Mouse (Mus musculus) embryonic fibroblast, embryonic 13.5 days (primary cell): ENCODE data around the gene Olfr1177-ps. TPM values are rescaled to one million over a fixed set of nuclear protein-coding genes. Genes with fewer than 3 reads are reported as not detected.

Source experiments
- H3K27ac ChIP-seq: 2 replicates; pipeline ENCODE4 v1.5.1; 2012; ENCODE audit warnings: low read length, control low read depth, inconsistent platforms; ENCODE audit not compliant: insufficient read depth
- H3K4me1 ChIP-seq: 2 replicates; pipeline ENCODE4 v1.6.1; 2011; ENCODE audit warnings: low read length; ENCODE audit not compliant: control insufficient read depth, insufficient read depth
- H3K4me3 ChIP-seq: 2 replicates; pipeline ENCODE4 v1.5.1; 2011; ENCODE audit warnings: mild to moderate bottlenecking, control low read depth, low read length; ENCODE audit not compliant: insufficient read depth
- CTCF ChIP-seq: IDR thresholded peaks from 2 replicates; pipeline ENCODE4 v1.5.1; 2011; ENCODE audit warnings: mild to moderate bottlenecking, control low read depth, low read length, moderate library complexity, borderline replicate concordance; ENCODE audit not compliant: insufficient read depth
- POLR2A ChIP-seq: IDR thresholded peaks from 2 replicates; pipeline ENCODE4 v1.6.1; 2011; ENCODE audit warnings: low read depth, mild to moderate bottlenecking, control low read depth, low read length, moderate library complexity
- polyA plus RNA-seq: library from polyadenylated mRNA; stranded (reverse); fragments of >200 nt; gene quantifications from 2 replicates; pipeline ENCODE4 v1.2.4, GENCODE M21; 2011; ENCODE audit warnings: low read depth; ENCODE audit not compliant: missing spikeins, insufficient read length

The Olfr1177-ps gene
- not detected in 2 replicates for polyA plus RNA-seq

- no peak within 1 kb of the TSS for H3K4me3 ChIP-seq
- TF ChIP-seq CTCF = no peak
- no peak for TF ChIP-seq POLR2A
- H3K4me1 ChIP-seq = no peaks in the 10 kb centered on the region
- H3K27ac ChIP-seq = no peak within 1 kb of the TSS
Measured at GRCm38 (mm10) chr2:88346392-88346791, at the start of gene Olfr1177-ps. Gene Olfr1177-ps (minus strand): TSS chr2:88346492.

GRCm38 (mm10) chr2:88386762-88387161 is 40.5 kb upstream of the Olfr1177-ps start, which contains the start of gene Olfr1178:
Gene Olfr1178 (plus strand): TSS chr2:88387062.
- Histone ChIP-seq H3K4me3 (no peak within 1 kb of the TSS), H3K4me1 (no peaks in the 10 kb centered on the region), H3K27ac (no peak within 1 kb of the TSS)
- TF ChIP-seq CTCF (no peak), POLR2A (no peak)

- no peak overlapping the region for H3K4me3 ChIP-seq
- H3K27ac ChIP-seq = no peak overlapping the region
- no peaks in the 10 kb centered on the region for H3K4me1 ChIP-seq
- TF ChIP-seq CTCF = no peak
- no peak for TF ChIP-seq POLR2A
Measured at GRCm38 (mm10) chr2:88356304-88356703, 10.0 kb upstream of the Olfr1177-ps start.

- Histone ChIP-seq H3K4me3 (no peak within 1 kb of the TSS), H3K4me1 (no peaks in the 10 kb centered on the region), H3K27ac (no peak within 1 kb of the TSS)
- TF ChIP-seq POLR2A (no peak), CTCF (no peak)
Measured at GRCm38 (mm10) chr2:88336421-88336820, 9.9 kb downstream of the Olfr1177-ps start, which contains the start of gene Olfr1176. Gene Olfr1176 (plus strand): TSS chr2:88336721.

GRCm38 (mm10) chr2:88327115-88327514 is 19.2 kb downstream of the Olfr1177-ps start, which contains the start of gene Olfr1175-ps:
Gene Olfr1175-ps (minus strand): TSS chr2:88327215.
- Histone ChIP-seq H3K4me3 (no peak within 1 kb of the TSS), H3K27ac (no peak within 1 kb of the TSS), H3K4me1 (no peaks in the 10 kb centered on the region)
- no peak for TF ChIP-seq CTCF
- no peak for TF ChIP-seq POLR2A

- Histone ChIP-seq H3K4me1 (no peaks in the 10 kb centered on the region), H3K4me3 (no peak within 1 kb of the TSS), H3K27ac (no peak within 1 kb of the TSS)
- TF ChIP-seq CTCF = no peak
- no peak for TF ChIP-seq POLR2A
Measured at GRCm38 (mm10) chr2:88315035-88315434, 31.3 kb downstream of the Olfr1177-ps start, which contains the start of gene Olfr1174-ps. Gene Olfr1174-ps (minus strand): TSS chr2:88315135.

Other genes starting within 250 kb of the Olfr1177-ps start
- not detected in 2 replicates for gene Olfr1166, start 218.2 kb downstream of the Olfr1177-ps start, polyA plus RNA-seq
- not detected in 2 replicates for gene Olfr1167, start 191.3 kb downstream of the Olfr1177-ps start, polyA plus RNA-seq
- not detected in 2 replicates for gene Olfr1168, start 164.6 kb downstream of the Olfr1177-ps start, polyA plus RNA-seq
- not detected in 2 replicates for gene Olfr1170, start 118.2 kb downstream of the Olfr1177-ps start, polyA plus RNA-seq
- not detected in 2 replicates for gene Olfr1173, start 66.6 kb downstream of the Olfr1177-ps start, polyA plus RNA-seq
- gene Olfr1174-ps, start 31.4 kb downstream of the Olfr1177-ps start, polyA plus RNA-seq = not detected in 2 replicates
- gene Olfr1175-ps, start 19.3 kb downstream of the Olfr1177-ps start, polyA plus RNA-seq = not detected in 2 replicates
- not detected in 2 replicates for gene Olfr1176, start 9.8 kb downstream of the Olfr1177-ps start, polyA plus RNA-seq
- gene Olfr1178, start 40.6 kb upstream of the Olfr1177-ps start, polyA plus RNA-seq = not detected in 2 replicates
- not detected in 2 replicates for gene Olfr1179, start 60.0 kb upstream of the Olfr1177-ps start, polyA plus RNA-seq
- gene Olfr1180, start 72.7 kb upstream of the Olfr1177-ps start, polyA plus RNA-seq = not detected in 2 replicates
- not detected in 2 replicates for gene Olfr1181, start 79.7 kb upstream of the Olfr1177-ps start, polyA plus RNA-seq
- gene Gm13757, start 102.6 kb upstream of the Olfr1177-ps start, polyA plus RNA-seq = not detected in 2 replicates
- not detected in 2 replicates for gene Olfr1183, start 108.4 kb upstream of the Olfr1177-ps start, polyA plus RNA-seq
- gene Olfr1184, start 137.1 kb upstream of the Olfr1177-ps start, polyA plus RNA-seq = not detected in 2 replicates
- gene Olfr1185-ps1, start 146.8 kb upstream of the Olfr1177-ps start, polyA plus RNA-seq = not detected in 2 replicates
- not detected in 2 replicates for gene Olfr1186, start 172.1 kb upstream of the Olfr1177-ps start, polyA plus RNA-seq
- gene Olfr1188, start 210.4 kb upstream of the Olfr1177-ps start, polyA plus RNA-seq = not detected in 2 replicates
- gene Olfr1189, start 240.0 kb upstream of the Olfr1177-ps start, polyA plus RNA-seq = not detected in 2 replicates